Mouse (Mus musculus) liver, embryonic 14.5 days (tissue): ENCODE measurements around the gene Olfr1018.

ENCODE experiments used
- CTCF ChIP-seq: IDR thresholded peaks from 2 replicates; pipeline ENCODE4 v1.5.1; 2016; ENCODE audit warnings: antibody characterized with exemption, low read depth, control low read depth
- EP300 ChIP-seq: IDR thresholded peaks from 2 replicates; pipeline ENCODE4 v1.6.1; 2016; ENCODE audit warnings: antibody characterized with exemption, low read depth

GRCm38 (mm10) chr2:85804501-85804900 is 13.8 kb upstream of the Olfr1018 start:
- TF ChIP-seq CTCF (no peak), EP300 (no peak)
